Mouse (Mus musculus) MEL (cell line): Measurements from ENCODE around the gene Cryge. TPM values are rescaled to one million over a fixed set of nuclear protein-coding genes. Genes with fewer than 3 reads are reported as not detected.

Experiments used
- DNase-seq: peaks from one replicate; pipeline ENCODE4 v3.0.0; 2011; ENCODE audit warnings: low read depth, low spot score
- H3K27ac ChIP-seq: 2 replicates; pipeline ENCODE4 v1.5.1; 2012; ENCODE audit warnings: low read depth, mild to moderate bottlenecking, control low read depth, low read length, moderate library complexity; ENCODE audit not compliant: control insufficient read depth
- H3K27me3 ChIP-seq, 2 experiments: fragments of 150-350 bp in 1 of 2; sonication (generic) in 1 of 2; 2 replicates each; pipeline ENCODE4 v1.6.1; 2012; ENCODE audit warnings: low read length in 2 of 2, mild to moderate bottlenecking in 2 of 2, improper control_type of control experiment in 1 of 2, moderate library complexity in 1 of 2; ENCODE audit not compliant: insufficient read depth in 2 of 2, control insufficient read depth in 1 of 2
- H3K36me3 ChIP-seq, 2 experiments: 2 replicates each; pipeline ENCODE4 v1.6.1; 2012 to 2014; ENCODE audit warnings: low read length in 2 of 2, improper control_type of control experiment in 1 of 2, inconsistent platforms in 1 of 2, mild to moderate bottlenecking in 1 of 2; ENCODE audit not compliant: insufficient read depth in 2 of 2, control insufficient read depth in 1 of 2
- H3K4me1 ChIP-seq, 2 experiments: fragments of 150-350 bp in 1 of 2; sonication (generic) in 1 of 2; 2 replicates each; pipeline ENCODE4 v1.6.1; 2012; ENCODE audit warnings: low read length in 2 of 2, improper control_type of control experiment in 1 of 2, mild to moderate bottlenecking in 1 of 2; ENCODE audit not compliant: insufficient read depth in 2 of 2, control insufficient read depth in 1 of 2
- H3K4me3 ChIP-seq, 2 experiments: fragments of 150-350 bp in 1 of 2; sonication (generic) in 1 of 2; 2 replicates each; pipeline ENCODE4 v1.5.1; 2012; ENCODE audit warnings: low read depth in 2 of 2, low read length in 2 of 2, mild to moderate bottlenecking in 2 of 2, moderate library complexity in 2 of 2, control low read depth in 1 of 2, improper control_type of control experiment in 1 of 2; ENCODE audit not compliant: control insufficient read depth in 1 of 2, insufficient read depth in 1 of 2
- H3K79me2 ChIP-seq: 2 replicates; pipeline ENCODE4 v1.6.1; 2012; ENCODE audit warnings: mild to moderate bottlenecking, low read length, moderate library complexity; ENCODE audit not compliant: control insufficient read depth, poor library complexity, insufficient read depth
- H3K9ac ChIP-seq: 2 replicates; pipeline ENCODE4 v1.6.1; 2012; ENCODE audit warnings: low read depth, mild to moderate bottlenecking, control low read depth, low read length, moderate library complexity; ENCODE audit not compliant: control insufficient read depth, poor library complexity, severe bottlenecking
- H3K9me3 ChIP-seq: fragments of 150-350 bp; sonication (generic); replicated peaks from 2 replicates; pipeline ENCODE4 v1.6.1; 2012; ENCODE audit warnings: mild to moderate bottlenecking, low read length, improper control_type of control experiment, moderate library complexity; ENCODE audit not compliant: insufficient read depth
- CHD1 ChIP-seq: IDR thresholded peaks from 2 replicates; pipeline ENCODE4 v1.6.1; 2012; ENCODE audit warnings: low read depth, mild to moderate bottlenecking, inconsistent platforms, low read length, improper control_type of control experiment
- CTCF ChIP-seq, 3 experiments: IDR thresholded peaks in 2 of 3; conservative IDR thresholded peaks in 1 of 3; 2 replicates each; pipeline ENCODE4 v1.5.1; 2011 to 2012; ENCODE audit warnings: low read length in 3 of 3, low read depth in 2 of 3, mild to moderate bottlenecking in 2 of 3, improper control_type of control experiment in 1 of 3, inconsistent platforms in 1 of 3, mixed read lengths in 1 of 3, moderate library complexity in 1 of 3; ENCODE audit not compliant: control insufficient read depth in 1 of 3, insufficient read depth in 1 of 3, poor library complexity in 1 of 3, severe bottlenecking in 1 of 3
- ELF1 ChIP-seq: IDR thresholded peaks from 2 replicates; pipeline ENCODE4 v1.6.1; 2014; ENCODE audit warnings: low read depth, mild to moderate bottlenecking, inconsistent platforms, low read length, improper control_type of control experiment, moderate library complexity
- EP300 ChIP-seq, 2 experiments: IDR thresholded peaks; 2 replicates each; pipeline ENCODE4 v1.6.1; 2011; ENCODE audit warnings: improper control_type of control experiment in 2 of 2, low read length in 2 of 2, low read depth in 1 of 2, mild to moderate bottlenecking in 1 of 2
- ETS1 ChIP-seq: IDR thresholded peaks from 2 replicates; pipeline ENCODE4 v1.6.1; 2012; ENCODE audit warnings: low read depth, mild to moderate bottlenecking, inconsistent platforms, low read length, improper control_type of control experiment, moderate library complexity
- GABPA ChIP-seq: IDR thresholded peaks from 2 replicates; pipeline ENCODE4 v1.6.1; 2012; ENCODE audit warnings: low read depth, mild to moderate bottlenecking, inconsistent platforms, low read length, improper control_type of control experiment, moderate library complexity
- GATA1 ChIP-seq: IDR thresholded peaks from 2 replicates; pipeline ENCODE4 v1.6.1; 2011; ENCODE audit warnings: low read depth, low read length, improper control_type of control experiment
- HCFC1 ChIP-seq: IDR thresholded peaks from 2 replicates; pipeline ENCODE4 v1.6.1; 2012; ENCODE audit warnings: low read depth, mild to moderate bottlenecking, inconsistent platforms, low read length, improper control_type of control experiment, moderate library complexity
- KAT2A ChIP-seq: conservative IDR thresholded peaks from 2 replicates; pipeline ENCODE4 v1.6.1; 2012; ENCODE audit warnings: low read depth, low read length, improper control_type of control experiment, inconsistent platforms
- MAX ChIP-seq: IDR thresholded peaks from 2 replicates; pipeline ENCODE4 v1.6.1; 2011; ENCODE audit warnings: low read length, improper control_type of control experiment
- MEF2A ChIP-seq: IDR thresholded peaks from 2 replicates; pipeline ENCODE4 v1.6.1; 2014; ENCODE audit warnings: low read depth, mild to moderate bottlenecking, inconsistent platforms, low read length, improper control_type of control experiment; ENCODE audit not compliant: poor library complexity, insufficient replicate concordance, severe bottlenecking; ENCODE audit errors: extremely low read depth
- MXI1 ChIP-seq: IDR thresholded peaks from 2 replicates; pipeline ENCODE4 v1.6.1; 2011; ENCODE audit warnings: mild to moderate bottlenecking, low read depth, low read length, improper control_type of control experiment
- MYB ChIP-seq: IDR thresholded peaks from 2 replicates; pipeline ENCODE4 v1.6.1; 2011; ENCODE audit warnings: mild to moderate bottlenecking, low read depth, low read length, improper control_type of control experiment
- MYC ChIP-seq: IDR thresholded peaks from 2 replicates; pipeline ENCODE4 v1.6.1; 2011; ENCODE audit warnings: low read depth, mild to moderate bottlenecking, low read length, improper control_type of control experiment, moderate library complexity
- NELFE ChIP-seq: IDR thresholded peaks from 2 replicates; pipeline ENCODE4 v1.6.1; 2011; ENCODE audit warnings: low read depth, low read length, improper control_type of control experiment
- POLR2A ChIP-seq, 2 experiments: IDR thresholded peaks; 2 replicates each; pipeline ENCODE4 v1.6.1; 2011 to 2012; ENCODE audit warnings: low read length in 2 of 2, mild to moderate bottlenecking in 2 of 2, control low read depth in 1 of 2, improper control_type of control experiment in 1 of 2, low read depth in 1 of 2, moderate library complexity in 1 of 2; ENCODE audit not compliant: control insufficient read depth in 1 of 2, insufficient read depth in 1 of 2, poor library complexity in 1 of 2
- POLR2AphosphoS2 ChIP-seq: IDR thresholded peaks from 2 replicates; pipeline ENCODE4 v1.6.1; 2011; ENCODE audit warnings: low read length, improper control_type of control experiment
- POLR2AphosphoS5 ChIP-seq: IDR thresholded peaks from 2 replicates; pipeline ENCODE4 v1.6.1; 2012; ENCODE audit warnings: low read depth, borderline replicate concordance, mild to moderate bottlenecking, inconsistent platforms, low read length, moderate library complexity, mixed read lengths
- SIN3A ChIP-seq: IDR thresholded peaks from 2 replicates; pipeline ENCODE4 v1.6.1; 2012; ENCODE audit warnings: low read length, improper control_type of control experiment, inconsistent platforms
- SMC3 ChIP-seq: IDR thresholded peaks from 2 replicates; pipeline ENCODE4 v1.6.1; 2011; ENCODE audit warnings: low read depth, low read length, improper control_type of control experiment
- TCF12 ChIP-seq: IDR thresholded peaks from 2 replicates; pipeline ENCODE4 v1.6.1; 2014; ENCODE audit warnings: low read depth, mild to moderate bottlenecking, inconsistent platforms, low read length, improper control_type of control experiment, moderate library complexity
- UBTF ChIP-seq: IDR thresholded peaks from 2 replicates; pipeline ENCODE4 v1.6.1; 2012; ENCODE audit warnings: low read depth, mild to moderate bottlenecking, inconsistent platforms, low read length, improper control_type of control experiment, moderate library complexity, borderline replicate concordance; ENCODE audit not compliant: insufficient read depth
- USF2 ChIP-seq, 2 experiments: IDR thresholded peaks; 2 replicates each; pipeline ENCODE4 v1.6.1; 2011 to 2012; ENCODE audit warnings: improper control_type of control experiment in 2 of 2, low read length in 2 of 2, borderline replicate concordance in 1 of 2, inconsistent platforms in 1 of 2, low read depth in 1 of 2, mild to moderate bottlenecking in 1 of 2; ENCODE audit not compliant: insufficient read depth in 1 of 2
- ZC3H11A ChIP-seq: IDR thresholded peaks from 2 replicates; pipeline ENCODE4 v1.6.1; 2012; ENCODE audit warnings: low read depth, mild to moderate bottlenecking, inconsistent platforms, low read length, improper control_type of control experiment
- ZNF384 ChIP-seq: IDR thresholded peaks from 2 replicates; pipeline ENCODE4 v1.6.1; 2012; ENCODE audit warnings: low read depth, mild to moderate bottlenecking, inconsistent platforms, low read length, improper control_type of control experiment
- polyA plus RNA-seq, 2 experiments: library from polyadenylated mRNA; stranded (reverse) in 1 of 2; unstranded in 1 of 2; fragments of >175 nt in 1 of 2; fragments of >200 nt in 1 of 2; gene quantifications; 2 replicates each; pipeline versions ENCODE4 v1.2.1 to v1.2.4; 2012; ENCODE audit warnings: low replicate concordance in 2 of 2, low read depth in 1 of 2; ENCODE audit not compliant: insufficient read length in 2 of 2, insufficient read depth in 1 of 2, missing spikeins in 1 of 2
- total RNA-seq: library from RNA; depleted of rRNA; stranded (reverse); fragments of 300-350 nt; gene quantifications from 2 replicates; pipeline ENCODE4 v1.2.3, GENCODE M21; 2012

Gene Cryge
- total and polyA plus RNA-seq, 3 experiments, result not detected

- H3K36me3 ChIP-seq, result no peaks in the 10 kb centered on the region
- no peak for DNase-seq
- TF ChIP-seq MEF2A (no peak), GATA1 (no peak), SIN3A (no peak), ZC3H11A (no peak), TCF12 (no peak), CTCF (IDR thresholded peaks at IDR 0.05 in 2 of 3, conservative IDR thresholded peaks at IDR 0.05 in 1 of 3; ENCODE audit: control insufficient read depth in 1 of 3, insufficient read depth in 1 of 3, low read depth in 2 of 3, low read length in 3 of 3, poor library complexity in 1 of 3, severe bottlenecking in 1 of 3) (no peak), ETS1 (no peak), MYC (no peak), MXI1 (no peak), GABPA (no peak), ZNF384 (no peak), NELFE (no peak), USF2 (IDR thresholded peaks at IDR 0.05; ENCODE audit: borderline replicate concordance in 1 of 2, insufficient read depth in 1 of 2, low read depth in 1 of 2, low read length in 2 of 2) (no peak)
- no peak within 1 kb of the TSS for H3K9ac ChIP-seq
- H3K4me3 ChIP-seq, result no peak within 1 kb of the TSS
- H3K9me3 ChIP-seq, result no peaks in the 10 kb centered on the region
- H3K27ac ChIP-seq, result no peak within 1 kb of the TSS
- peaks cover 0 to 1% of the 10 kb centered on the region in 2 experiments; a peak in 1 of 4 replicates for H3K27me3 ChIP-seq
- no peaks in the 10 kb centered on the region for H3K79me2 ChIP-seq
- H3K4me1 ChIP-seq, result no peaks in the 10 kb centered on the region
Measured at GRCm38 (mm10) chr1:65063352-65063751, 12.4 kb upstream of the Cryge start, which contains the start of gene Crygd. TSS of gene Crygd (minus strand) at chr1:65063452.

DNA sequence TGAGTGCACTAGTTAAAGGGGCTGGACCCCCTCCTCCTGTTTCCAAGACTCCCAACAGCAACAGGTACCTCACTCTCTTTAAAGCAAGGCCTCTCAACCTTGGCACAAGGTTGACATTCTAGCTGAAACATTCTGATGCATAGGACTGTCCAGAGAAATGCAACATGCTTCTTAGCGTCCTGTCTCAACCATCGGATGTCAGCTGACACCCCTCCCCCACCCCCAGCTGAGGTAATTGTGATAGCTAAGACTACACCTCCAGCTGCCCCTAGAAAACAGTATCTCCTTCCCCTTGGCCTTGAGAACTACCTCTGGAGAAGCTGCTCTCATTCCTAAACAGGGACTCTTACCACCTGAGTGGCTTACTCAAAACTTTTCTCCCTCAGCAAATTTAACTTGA, 1.2 kb upstream of the Cryge start:
- no peak overlapping the region for H3K27ac ChIP-seq
- no peaks in the 10 kb centered on the region for H3K36me3 ChIP-seq
- H3K9me3 ChIP-seq, result no peaks in the 10 kb centered on the region
- no peak overlapping the region for H3K4me3 ChIP-seq
- no peaks in the 10 kb centered on the region for H3K27me3 ChIP-seq
- TF ChIP-seq HCFC1 (no peak), EP300 (IDR thresholded peaks at IDR 0.05; ENCODE audit: low read depth in 1 of 2, low read length in 2 of 2) (no peak), MYB (no peak), MAX (no peak), SIN3A (no peak), GATA1 (no peak), POLR2AphosphoS2 (no peak), NELFE (no peak), ELF1 (no peak), CHD1 (no peak), KAT2A (no peak), USF2 (IDR thresholded peaks at IDR 0.05; ENCODE audit: borderline replicate concordance in 1 of 2, insufficient read depth in 1 of 2, low read depth in 1 of 2, low read length in 2 of 2) (no peak), POLR2A (IDR thresholded peaks at IDR 0.05; ENCODE audit: control insufficient read depth in 1 of 2, insufficient read depth in 1 of 2, low read depth in 1 of 2, low read length in 2 of 2, poor library complexity in 1 of 2) (no peak), ZC3H11A (no peak), ETS1 (no peak), POLR2AphosphoS5 (no peak), UBTF (no peak), SMC3 (no peak)
- TF ChIP-seq, all 39 proteins: peak for 0
- no peak for DNase-seq
- H3K79me2 ChIP-seq, result no peaks in the 10 kb centered on the region
- H3K9ac ChIP-seq, result no peak overlapping the region
- no peaks in the 10 kb centered on the region for H3K4me1 ChIP-seq
